Mouse (Mus musculus): Measurements from ENCODE around the gene Myl9. TPM values are rescaled to one million over a fixed set of nuclear protein-coding genes. Genes with fewer than 3 reads are reported as not detected.
A peak's percentile ranks its signal among the peaks of the same experiment; 100 is the strongest.

Myl9 gene
- polyA plus RNA-seq, 1 experiment from 2014 or later = 105 TPM

GRCm38 (mm10) chr2:156803698-156804372 is 28.6 kb downstream of the Myl9 start:
- no peak for DNase-seq (ENCODE audit: low spot score)
- no peaks in the 10 kb centered on the region for H3K36me3 ChIP-seq (ENCODE audit: control insufficient read depth, insufficient read depth, low read length)
- 64% methylated on average over 4 of the region's 4 CpGs for WGBS
- no peaks in the 10 kb centered on the region for H3K4me1 ChIP-seq (replicated peaks; ENCODE audit: control insufficient read depth, insufficient read depth, low read length)
- H3K27ac ChIP-seq (ENCODE audit: low read depth, low read length) = no peak overlapping the region
- no peak overlapping the region for H3K4me3 ChIP-seq (ENCODE audit: low read depth, low read length)
- no peak overlapping the region for H3K9ac ChIP-seq (ENCODE audit: low read length)
- no peak for ATAC-seq (replicated peaks; ENCODE audit: low FRiP score)
- no peaks in the 10 kb centered on the region for H3K27me3 ChIP-seq (ENCODE audit: control insufficient read depth, insufficient read depth, low read length)
- H3K4me2 ChIP-seq (ENCODE audit: low read depth, low read length, severe bottlenecking) = no peak overlapping the region
- H3K9me3 ChIP-seq (ENCODE audit: control insufficient read depth, low read length) = no peaks in the 10 kb centered on the region

- Histone ChIP-seq H3K36me3 (ENCODE audit: control insufficient read depth, insufficient read depth, low read length) (no peaks in the 10 kb centered on the region), H3K27ac (ENCODE audit: low read depth, low read length) (no peak overlapping the region), H3K9me3 (ENCODE audit: control insufficient read depth, low read length) (no peaks in the 10 kb centered on the region), H3K4me2 (ENCODE audit: low read depth, low read length, severe bottlenecking) (no peak overlapping the region), H3K4me1 (replicated peaks; ENCODE audit: control insufficient read depth, insufficient read depth, low read length) (no peaks in the 10 kb centered on the region), H3K9ac (ENCODE audit: low read length) (no peak overlapping the region), H3K4me3 (ENCODE audit: low read depth, low read length) (no peak overlapping the region), H3K27me3 (ENCODE audit: control insufficient read depth, insufficient read depth, low read length) (no peaks in the 10 kb centered on the region)
- 88% methylated on average over 4 of the region's 4 CpGs for WGBS
- DNase-seq (ENCODE audit: low spot score) (no peak), ATAC-seq (replicated peaks; ENCODE audit: low FRiP score) (no peak)
Measured at GRCm38 (mm10) chr2:156804589-156804988, 29.4 kb downstream of the Myl9 start.

DNA sequence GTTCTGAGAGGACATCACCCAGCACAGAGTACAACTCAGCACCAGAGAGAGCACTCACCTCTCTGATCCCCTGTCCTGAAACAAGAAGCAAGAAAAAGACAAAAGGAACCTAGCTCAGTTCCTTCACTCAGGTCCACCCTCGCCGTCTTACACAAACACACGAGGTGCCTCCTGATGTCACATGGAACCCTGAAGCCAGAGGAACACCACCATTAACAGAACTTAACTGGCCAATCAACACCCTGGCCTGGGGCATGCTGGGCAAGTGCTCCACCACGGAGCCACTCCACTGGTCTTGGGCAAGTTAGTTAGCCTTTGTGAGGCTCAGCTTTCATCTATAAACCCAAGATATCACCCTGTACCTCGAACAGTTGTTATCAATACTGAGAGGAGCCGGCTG is 31.7 kb downstream of the Myl9 start:
- DNase-seq (ENCODE audit: low spot score) (no peak), ATAC-seq (replicated peaks; ENCODE audit: low FRiP score) (no peak)
- H3K4me1 ChIP-seq (replicated peaks; ENCODE audit: control insufficient read depth, insufficient read depth, low read length) = no peaks in the 10 kb centered on the region
- H3K9ac ChIP-seq (ENCODE audit: low read length) = no peak overlapping the region
- no peak overlapping the region for H3K27ac ChIP-seq (ENCODE audit: low read depth, low read length)
- no peaks in the 10 kb centered on the region for H3K9me3 ChIP-seq (ENCODE audit: control insufficient read depth, low read length)
- 69% methylated on average over 6 of the region's 6 CpGs for WGBS
- no peaks in the 10 kb centered on the region for H3K36me3 ChIP-seq (ENCODE audit: control insufficient read depth, insufficient read depth, low read length)
- no peak overlapping the region for H3K4me3 ChIP-seq (ENCODE audit: low read depth, low read length)
- no peak overlapping the region for H3K4me2 ChIP-seq (ENCODE audit: low read depth, low read length, severe bottlenecking)
- no peaks in the 10 kb centered on the region for H3K27me3 ChIP-seq (ENCODE audit: control insufficient read depth, insufficient read depth, low read length)

DNA sequence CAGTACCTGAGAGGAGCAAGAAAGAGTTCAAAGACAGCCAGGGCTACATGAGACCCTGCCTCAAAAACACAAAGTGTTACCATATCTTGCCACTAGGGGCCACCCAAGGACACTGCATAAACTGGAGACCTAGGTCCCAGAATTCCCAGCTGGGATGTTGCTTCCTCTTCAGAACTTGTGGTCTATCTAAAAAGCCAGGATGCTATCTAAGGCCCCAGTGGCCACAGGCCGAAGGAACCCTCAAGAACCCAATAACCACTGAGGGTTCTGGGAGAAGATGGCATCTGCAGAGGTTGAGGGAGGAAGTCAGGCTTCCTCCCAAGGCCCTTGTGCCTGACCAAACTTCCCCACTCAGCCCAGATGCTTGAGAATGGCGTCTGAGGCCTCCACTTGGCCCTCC is 34.4 kb downstream of the Myl9 start:
- H3K4me3 ChIP-seq (ENCODE audit: low read depth, low read length) = no peak overlapping the region
- no peaks in the 10 kb centered on the region for H3K4me1 ChIP-seq (replicated peaks; ENCODE audit: control insufficient read depth, insufficient read depth, low read length)
- H3K9me3 ChIP-seq (ENCODE audit: control insufficient read depth, low read length) = no peaks in the 10 kb centered on the region
- H3K4me2 ChIP-seq (ENCODE audit: low read depth, low read length, severe bottlenecking) = no peak overlapping the region
- no peak overlapping the region for H3K9ac ChIP-seq (ENCODE audit: low read length)
- H3K36me3 ChIP-seq (ENCODE audit: control insufficient read depth, insufficient read depth, low read length) = no peaks in the 10 kb centered on the region
- H3K27ac ChIP-seq (ENCODE audit: low read depth, low read length) = no peak overlapping the region
- no peaks in the 10 kb centered on the region for H3K27me3 ChIP-seq (ENCODE audit: control insufficient read depth, insufficient read depth, low read length)
- 71% methylated on average over 2 of the region's 2 CpGs for WGBS
- DNase-seq (ENCODE audit: low spot score) = peak; percentile 79
- 0 out of 2 replicates have a peak, but pooled peaks have one; percentile 39 for ATAC-seq (replicated peaks; ENCODE audit: low FRiP score)

- no peak for DNase-seq (ENCODE audit: low spot score)
- 96% methylated on average over 10 of the region's 10 CpGs for WGBS
- no peak for ATAC-seq (replicated peaks; ENCODE audit: low FRiP score)
- Histone ChIP-seq H3K36me3 (ENCODE audit: control insufficient read depth, insufficient read depth, low read length) (no peaks in the 10 kb centered on the region), H3K27ac (ENCODE audit: low read depth, low read length) (no peak overlapping the region), H3K27me3 (ENCODE audit: control insufficient read depth, insufficient read depth, low read length) (no peaks in the 10 kb centered on the region), H3K9me3 (ENCODE audit: control insufficient read depth, low read length) (no peaks in the 10 kb centered on the region), H3K4me3 (ENCODE audit: low read depth, low read length) (no peak overlapping the region), H3K4me1 (replicated peaks; ENCODE audit: control insufficient read depth, insufficient read depth, low read length) (no peaks in the 10 kb centered on the region), H3K4me2 (ENCODE audit: low read depth, low read length, severe bottlenecking) (no peak overlapping the region), H3K9ac (ENCODE audit: low read length) (no peak overlapping the region)
Measured at GRCm38 (mm10) chr2:156810716-156811115, 35.5 kb downstream of the Myl9 start.

DNA sequence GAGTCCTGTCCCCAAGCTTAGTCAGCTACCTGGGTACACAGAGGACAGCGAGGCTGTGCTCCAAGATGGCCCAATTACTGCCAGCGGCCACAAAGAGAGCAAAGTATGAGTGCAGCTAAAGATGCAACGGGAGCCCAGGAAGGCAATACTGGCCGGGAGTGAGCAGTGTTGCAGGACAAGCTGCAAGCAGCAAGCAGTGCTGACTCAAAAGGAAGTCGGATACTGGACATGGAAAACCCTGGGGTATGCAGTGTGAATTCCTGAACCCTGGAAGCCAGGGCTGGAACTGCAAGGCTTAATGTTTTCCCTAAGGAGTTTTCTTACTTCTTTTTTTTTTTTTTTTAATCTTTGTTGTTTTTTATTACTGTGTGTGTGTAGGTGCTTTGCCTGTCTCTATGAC is 36.3 kb downstream of the Myl9 start:
- Histone ChIP-seq H3K27me3 (ENCODE audit: control insufficient read depth, insufficient read depth, low read length) (no peaks in the 10 kb centered on the region), H3K36me3 (ENCODE audit: control insufficient read depth, insufficient read depth, low read length) (no peaks in the 10 kb centered on the region), H3K4me1 (replicated peaks; ENCODE audit: control insufficient read depth, insufficient read depth, low read length) (no peaks in the 10 kb centered on the region), H3K9ac (ENCODE audit: low read length) (no peak overlapping the region), H3K9me3 (ENCODE audit: control insufficient read depth, low read length) (no peaks in the 10 kb centered on the region), H3K4me2 (ENCODE audit: low read depth, low read length, severe bottlenecking) (no peak overlapping the region), H3K4me3 (ENCODE audit: low read depth, low read length) (no peak overlapping the region), H3K27ac (ENCODE audit: low read depth, low read length) (no peak overlapping the region)
- ATAC-seq (replicated peaks; ENCODE audit: low FRiP score) = no peak
- no peak for DNase-seq (ENCODE audit: low spot score)
- 75% methylated on average over 5 of the region's 5 CpGs for WGBS

DNA sequence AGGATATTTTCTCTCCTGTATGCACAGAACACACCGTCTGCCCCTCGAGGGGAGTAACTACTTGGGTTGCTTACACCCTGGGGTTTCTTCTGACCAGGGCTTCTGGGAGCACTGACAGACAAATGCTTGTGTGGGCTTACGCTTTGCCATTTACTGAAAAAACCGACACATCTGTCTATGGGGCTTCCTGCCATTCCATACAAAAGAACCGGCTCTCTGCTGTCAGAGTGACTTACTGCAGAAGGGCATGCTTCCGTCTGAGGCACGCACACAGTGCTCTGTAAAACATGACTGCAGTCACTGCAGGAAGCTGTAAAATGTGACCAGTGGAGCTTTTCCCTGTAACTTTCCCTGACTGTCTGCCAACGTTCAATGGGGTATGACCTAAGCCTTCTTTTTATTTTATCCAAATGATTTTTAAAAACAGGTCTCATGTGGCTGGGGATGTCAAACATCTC is 39.2 kb downstream of the Myl9 start:
- 36% methylated on average over 8 of the region's 8 CpGs for WGBS
- no peak for DNase-seq (ENCODE audit: low spot score)
- no peak for ATAC-seq (replicated peaks; ENCODE audit: low FRiP score)
- 0 out of 2 replicates have a peak overlapping the region, but pooled peaks have one; percentile 4 for H3K27ac ChIP-seq (ENCODE audit: low read depth, low read length)
- no peaks in the 10 kb centered on the region for H3K27me3 ChIP-seq (ENCODE audit: control insufficient read depth, insufficient read depth, low read length)
- H3K36me3 ChIP-seq (ENCODE audit: control insufficient read depth, insufficient read depth, low read length) = no peaks in the 10 kb centered on the region
- H3K9ac ChIP-seq (ENCODE audit: low read length) = no peak overlapping the region
- H3K4me3 ChIP-seq (ENCODE audit: low read depth, low read length) = no peak overlapping the region
- no peaks in the 10 kb centered on the region for H3K9me3 ChIP-seq (ENCODE audit: control insufficient read depth, low read length)
- no peak overlapping the region for H3K4me2 ChIP-seq (ENCODE audit: low read depth, low read length, severe bottlenecking)
- H3K4me1 ChIP-seq (replicated peaks; ENCODE audit: control insufficient read depth, insufficient read depth, low read length) = no peaks in the 10 kb centered on the region

- no peaks in the 10 kb centered on the region for H3K9me3 ChIP-seq (ENCODE audit: control insufficient read depth, low read length)
- H3K4me3 ChIP-seq (ENCODE audit: low read depth, low read length) = no peak overlapping the region
- H3K27ac ChIP-seq (ENCODE audit: low read depth, low read length) = 0 out of 2 replicates have a peak overlapping the region, but pooled peaks have one; percentile 4
- ATAC-seq (replicated peaks; ENCODE audit: low FRiP score) (no peak), DNase-seq (ENCODE audit: low spot score) (no peak)
- H3K27me3 ChIP-seq (ENCODE audit: control insufficient read depth, insufficient read depth, low read length) = no peaks in the 10 kb centered on the region
- H3K4me1 ChIP-seq (replicated peaks; ENCODE audit: control insufficient read depth, insufficient read depth, low read length) = no peaks in the 10 kb centered on the region
- H3K36me3 ChIP-seq (ENCODE audit: control insufficient read depth, insufficient read depth, low read length) = no peaks in the 10 kb centered on the region
- WGBS = 40% methylated on average over 5 of the region's 5 CpGs
- no peak overlapping the region for H3K4me2 ChIP-seq (ENCODE audit: low read depth, low read length, severe bottlenecking)
- H3K9ac ChIP-seq (ENCODE audit: low read length) = no peak overlapping the region
Measured at GRCm38 (mm10) chr2:156814893-156815292, 39.7 kb downstream of the Myl9 start.

DNA sequence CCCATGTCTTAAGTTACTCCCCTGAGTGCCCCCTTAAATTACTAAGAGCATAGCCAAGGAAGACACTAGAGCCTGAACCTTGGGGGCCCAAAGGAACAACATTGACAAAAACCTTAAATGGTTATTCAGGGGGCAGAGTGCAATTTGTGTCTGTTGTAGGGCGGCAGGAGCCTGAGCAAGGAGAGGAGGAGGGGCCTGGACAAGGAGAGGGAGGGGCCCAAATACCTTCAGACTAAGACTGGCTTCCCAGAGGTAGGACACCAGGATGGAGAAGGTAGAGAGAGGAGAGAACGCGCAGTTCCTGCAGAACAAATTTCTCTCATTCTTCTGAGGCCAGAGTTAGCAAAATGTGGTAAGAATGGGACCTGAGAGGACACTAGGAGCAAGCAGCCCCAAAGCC is 40.2 kb downstream of the Myl9 start:
- Histone ChIP-seq H3K4me2 (ENCODE audit: low read depth, low read length, severe bottlenecking) (no peak overlapping the region), H3K4me1 (replicated peaks; ENCODE audit: control insufficient read depth, insufficient read depth, low read length) (no peaks in the 10 kb centered on the region), H3K27ac (ENCODE audit: low read depth, low read length) (no peak overlapping the region), H3K36me3 (ENCODE audit: control insufficient read depth, insufficient read depth, low read length) (no peaks in the 10 kb centered on the region), H3K27me3 (ENCODE audit: control insufficient read depth, insufficient read depth, low read length) (no peaks in the 10 kb centered on the region), H3K9ac (ENCODE audit: low read length) (no peak overlapping the region), H3K9me3 (ENCODE audit: control insufficient read depth, low read length) (no peaks in the 10 kb centered on the region), H3K4me3 (ENCODE audit: low read depth, low read length) (no peak overlapping the region)
- WGBS = 66% methylated on average over 3 of the region's 3 CpGs
- no peak for DNase-seq (ENCODE audit: low spot score)
- ATAC-seq (replicated peaks; ENCODE audit: low FRiP score) = no peak

Data from forebrain, embryonic 11.5 days (tissue).